Mouse (Mus musculus): ENCODE measurements around the gene Acy3. TPM values are rescaled to one million over a fixed set of nuclear protein-coding genes. Genes with fewer than 3 reads are reported as not detected.
A peak's percentile ranks its signal among the peaks of the same experiment; 100 is the strongest.
"Not testable (repeated sequence)": the region's sequence is repeated elsewhere in the genome, so short reads cannot be mapped to it uniquely, and the experiment has no call there.

Acy3 gene
- polyA plus RNA-seq, 1 experiment: not detected

DNA sequence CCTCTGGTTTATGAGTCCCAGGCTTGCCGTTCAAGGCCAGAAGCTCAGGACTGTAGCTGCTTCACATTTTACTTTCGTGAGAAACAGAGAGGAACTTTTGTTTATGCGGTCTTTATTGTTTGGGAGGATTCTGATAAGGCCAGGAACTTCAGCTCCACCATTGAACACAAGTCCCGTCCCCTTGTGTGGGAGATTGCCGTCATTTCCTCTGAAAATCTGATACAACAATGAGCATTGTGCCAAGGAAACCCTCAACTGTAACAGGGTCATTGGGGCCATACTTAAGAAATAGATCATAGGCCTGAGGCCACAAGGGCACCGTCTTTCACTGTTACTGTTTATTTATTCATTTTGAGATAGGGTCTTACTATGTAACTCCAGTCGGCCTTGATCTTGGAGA, 36.8 kb downstream of the Acy3 start:
- 76% methylated on average over 7 of the region's 7 CpGs for WGBS
- no peaks in the 10 kb centered on the region for H3K4me1 ChIP-seq (ENCODE audit: control insufficient read depth, insufficient read depth, low read length)
- H3K27ac ChIP-seq (ENCODE audit: insufficient read depth, low read depth, low read length): no peak overlapping the region
- H3K4me3 ChIP-seq (ENCODE audit: insufficient read depth, low read depth, low read length): no peak overlapping the region
- no peak for TF ChIP-seq CTCF (IDR thresholded peaks at IDR 0.05; ENCODE audit: insufficient read depth, low read depth, low read length)
- no peak for TF ChIP-seq POLR2A (IDR thresholded peaks at IDR 0.05; ENCODE audit: insufficient read depth, low read depth, low read length)

GRCm38 (mm10) chr19:4027576-4027975, 41.2 kb downstream of the Acy3 start:
- no peaks in the 10 kb centered on the region for H3K4me1 ChIP-seq (ENCODE audit: control insufficient read depth, insufficient read depth, low read length)
- H3K27ac ChIP-seq (ENCODE audit: insufficient read depth, low read depth, low read length): no peak overlapping the region
- TF ChIP-seq POLR2A (IDR thresholded peaks at IDR 0.05; ENCODE audit: insufficient read depth, low read depth, low read length) (no peak), CTCF (IDR thresholded peaks at IDR 0.05; ENCODE audit: insufficient read depth, low read depth, low read length) (no peak)
- H3K4me3 ChIP-seq (ENCODE audit: insufficient read depth, low read depth, low read length): no peak overlapping the region

GRCm38 (mm10) chr19:4032668-4033067, 46.3 kb downstream of the Acy3 start:
- H3K4me1 ChIP-seq (ENCODE audit: control insufficient read depth, insufficient read depth, low read length): peaks cover 9% of the 10 kb centered on the region
- WGBS: 66% methylated on average over 7 of the region's 7 CpGs
- H3K4me3 ChIP-seq (ENCODE audit: insufficient read depth, low read depth, low read length): no peak overlapping the region
- no peak for TF ChIP-seq POLR2A (IDR thresholded peaks at IDR 0.05; ENCODE audit: insufficient read depth, low read depth, low read length)
- no peak for TF ChIP-seq CTCF (IDR thresholded peaks at IDR 0.05; ENCODE audit: insufficient read depth, low read depth, low read length)
- H3K27ac ChIP-seq (ENCODE audit: insufficient read depth, low read depth, low read length): no peak overlapping the region

DNA sequence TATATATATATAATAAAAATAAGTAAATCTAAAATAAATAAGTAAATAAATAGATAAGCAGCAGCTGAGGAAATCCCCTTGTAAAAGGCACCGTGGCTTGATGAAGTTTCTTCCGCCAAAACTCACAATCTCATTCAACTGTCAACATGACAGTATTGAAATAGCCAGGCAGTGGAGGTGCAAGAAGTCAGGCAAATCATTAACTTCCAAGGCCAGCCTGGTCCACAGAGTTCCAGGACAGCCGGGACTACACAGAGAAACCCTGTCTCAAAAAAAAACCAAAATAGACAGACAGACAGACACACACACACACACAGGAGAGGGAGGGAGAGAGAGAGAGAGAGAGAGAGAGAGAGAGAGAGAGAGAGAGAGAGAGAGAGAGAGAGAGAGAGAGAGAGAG, 46.9 kb downstream of the Acy3 start:
- Histone ChIP-seq H3K4me1 (ENCODE audit: control insufficient read depth, insufficient read depth, low read length) (peaks cover 9% of the 10 kb centered on the region), H3K27ac (ENCODE audit: insufficient read depth, low read depth, low read length) (no peak overlapping the region), H3K4me3 (ENCODE audit: insufficient read depth, low read depth, low read length) (no peak overlapping the region)
- no peak for TF ChIP-seq POLR2A (IDR thresholded peaks at IDR 0.05; ENCODE audit: insufficient read depth, low read depth, low read length)
- TF ChIP-seq CTCF (IDR thresholded peaks at IDR 0.05; ENCODE audit: insufficient read depth, low read depth, low read length): no peak
- WGBS: 80% methylated on average over 3 of the region's 3 CpGs

DNA sequence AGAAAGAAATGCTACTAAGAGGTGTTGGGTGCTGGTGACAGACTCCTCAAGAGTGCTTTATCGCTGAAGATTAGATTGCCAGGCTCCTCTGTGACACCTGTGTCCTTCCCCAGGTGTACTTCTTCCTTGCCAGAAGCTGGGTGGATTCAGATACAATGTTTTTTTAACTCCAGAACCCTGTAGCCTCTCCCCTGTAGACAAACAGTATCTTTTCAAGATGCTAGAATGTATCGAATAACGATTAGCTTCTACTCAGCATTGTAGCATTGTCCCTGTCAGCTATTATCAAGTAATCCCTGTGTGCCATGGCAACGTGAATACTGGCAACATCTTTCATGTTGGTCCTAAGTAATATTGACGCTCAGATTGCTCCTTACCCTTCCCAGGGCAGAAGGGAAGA, 47.4 kb downstream of the Acy3 start:
- no peak overlapping the region for H3K27ac ChIP-seq (ENCODE audit: insufficient read depth, low read depth, low read length)
- no peak for TF ChIP-seq POLR2A (IDR thresholded peaks at IDR 0.05; ENCODE audit: insufficient read depth, low read depth, low read length)
- TF ChIP-seq CTCF (IDR thresholded peaks at IDR 0.05; ENCODE audit: insufficient read depth, low read depth, low read length): no peak
- WGBS: 49% methylated on average over 5 of the region's 5 CpGs
- H3K4me3 ChIP-seq (ENCODE audit: insufficient read depth, low read depth, low read length): no peak overlapping the region
- peaks cover 9% of the 10 kb centered on the region for H3K4me1 ChIP-seq (ENCODE audit: control insufficient read depth, insufficient read depth, low read length)

- no peak for TF ChIP-seq CTCF (IDR thresholded peaks at IDR 0.05; ENCODE audit: insufficient read depth, low read depth, low read length)
- no peak for TF ChIP-seq POLR2A (IDR thresholded peaks at IDR 0.05; ENCODE audit: insufficient read depth, low read depth, low read length)
- WGBS: 83% methylated on average over 12 of the region's 12 CpGs
- Histone ChIP-seq H3K27ac (ENCODE audit: insufficient read depth, low read depth, low read length) (no peak overlapping the region), H3K4me1 (ENCODE audit: control insufficient read depth, insufficient read depth, low read length) (peaks cover 9% of the 10 kb centered on the region), H3K4me3 (ENCODE audit: insufficient read depth, low read depth, low read length) (no peak overlapping the region)
These were observed 50.1 kb downstream of the Acy3 start for GRCm38 (mm10) chr19:4036327-4037045.

- not testable (repeated sequence) for H3K4me1 ChIP-seq (ENCODE audit: control insufficient read depth, insufficient read depth, low read length)
- 20% methylated on average over 7 of the region's 8 CpGs for WGBS
- peak overlapping the region; percentile 71 for H3K27ac ChIP-seq (ENCODE audit: insufficient read depth, low read depth, low read length)
- H3K4me3 ChIP-seq (ENCODE audit: insufficient read depth, low read depth, low read length): peak overlapping the region; percentile 85
These were observed 50.9 kb downstream of the Acy3 start for GRCm38 (mm10) chr19:4037154-4037787.

DNA sequence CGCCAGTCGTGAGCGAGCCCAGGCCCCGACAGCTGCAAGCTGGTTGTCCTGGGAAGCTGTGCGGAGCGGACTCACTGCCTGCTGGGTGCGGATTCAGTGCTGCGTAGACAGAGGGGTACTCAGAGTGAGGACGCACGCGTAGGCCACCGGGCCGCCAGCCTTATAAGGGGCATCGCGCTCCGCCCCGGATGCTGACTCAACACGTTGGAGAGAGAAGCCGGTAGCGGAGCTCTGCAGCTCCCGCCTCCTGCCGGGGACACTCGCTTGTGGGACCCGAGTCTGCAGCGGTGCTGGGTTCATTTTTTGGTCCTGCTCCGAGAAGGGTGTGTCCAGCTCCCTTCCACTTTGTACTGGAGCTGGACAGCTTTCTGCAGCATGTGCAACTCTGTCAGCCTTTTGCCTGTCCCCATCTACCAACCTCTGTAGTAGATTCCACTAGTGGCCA, 51.4 kb downstream of the Acy3 start, which contains the start of gene Gstp1:
TSS of gene Gstp1 (minus strand) at position 198 of the 445 bp plus-strand sequence.
- under 1% methylated on average over 26 of the region's 26 CpGs for WGBS
- Histone ChIP-seq H3K4me3 (ENCODE audit: insufficient read depth, low read depth, low read length) (peak within 1 kb of the TSS; percentile 85), H3K4me1 (ENCODE audit: control insufficient read depth, insufficient read depth, low read length) (peaks cover 9% of the 10 kb centered on the region), H3K27ac (ENCODE audit: insufficient read depth, low read depth, low read length) (peak within 1 kb of the TSS; percentile 71)
- TF ChIP-seq CTCF (IDR thresholded peaks at IDR 0.05; ENCODE audit: insufficient read depth, low read depth, low read length): no peak
- TF ChIP-seq POLR2A (IDR thresholded peaks at IDR 0.05; ENCODE audit: insufficient read depth, low read depth, low read length): peak; percentile 67

Other genes starting within 250 kb of the Acy3 start
- gene Kmt5b, start 219.1 kb upstream of the Acy3 start, polyA plus RNA-seq (2012; ENCODE audit: insufficient read depth, insufficient read length, low replicate concordance, missing spikeins): 90.0 TPM in 1 of 2 replicates, not detected in the other
- gene Chka, start 134.8 kb upstream of the Acy3 start, polyA plus RNA-seq (2012; ENCODE audit: insufficient read depth, insufficient read length, low replicate concordance, missing spikeins): not detected in 2 replicates
- not detected in 2 replicates for gene Tcirg1, start 79.4 kb upstream of the Acy3 start, polyA plus RNA-seq (2012; ENCODE audit: insufficient read depth, insufficient read length, low replicate concordance, missing spikeins)
- not detected in 2 replicates for gene Ndufs8, start 73.8 kb upstream of the Acy3 start, polyA plus RNA-seq (2012; ENCODE audit: insufficient read depth, insufficient read length, low replicate concordance, missing spikeins)
- gene Aldh3b1, start 56.8 kb upstream of the Acy3 start, polyA plus RNA-seq (2012; ENCODE audit: insufficient read depth, insufficient read length, low replicate concordance, missing spikeins): not detected in 2 replicates
- gene Unc93b1, start 51.4 kb upstream of the Acy3 start, polyA plus RNA-seq (2012; ENCODE audit: insufficient read depth, insufficient read length, low replicate concordance, missing spikeins): not detected in 2 replicates
- not detected in 2 replicates for gene Aldh3b3, start 27.9 kb upstream of the Acy3 start, polyA plus RNA-seq (2012; ENCODE audit: insufficient read depth, insufficient read length, low replicate concordance, missing spikeins)
- gene Aldh3b2, start 14.2 kb upstream of the Acy3 start, polyA plus RNA-seq (2012; ENCODE audit: insufficient read depth, insufficient read length, low replicate concordance, missing spikeins): not detected in 2 replicates
- gene Tbx10, start 6.2 kb downstream of the Acy3 start, polyA plus RNA-seq (2012; ENCODE audit: insufficient read depth, insufficient read length, low replicate concordance, missing spikeins): not detected in 2 replicates
- not detected in 2 replicates for gene Nudt8, start 14.0 kb downstream of the Acy3 start, polyA plus RNA-seq (2012; ENCODE audit: insufficient read depth, insufficient read length, low replicate concordance, missing spikeins)
- not detected in 2 replicates for gene Gm49405, start 14.1 kb downstream of the Acy3 start, polyA plus RNA-seq (2012; ENCODE audit: insufficient read depth, insufficient read length, low replicate concordance, missing spikeins)
- not detected in 2 replicates for gene Doc2g, start 16.7 kb downstream of the Acy3 start, polyA plus RNA-seq (2012; ENCODE audit: insufficient read depth, insufficient read length, low replicate concordance, missing spikeins)
- gene Ndufv1, start 26.2 kb downstream of the Acy3 start, polyA plus RNA-seq (2012; ENCODE audit: insufficient read depth, insufficient read length, low replicate concordance, missing spikeins): 777 TPM in 1 of 2 replicates, not detected in the other
- not detected in 2 replicates for gene Gstp1, start 51.4 kb downstream of the Acy3 start, polyA plus RNA-seq (2012; ENCODE audit: insufficient read depth, insufficient read length, low replicate concordance, missing spikeins)
- not detected in 2 replicates for gene Gstp2, start 59.5 kb downstream of the Acy3 start, polyA plus RNA-seq (2012; ENCODE audit: insufficient read depth, insufficient read length, low replicate concordance, missing spikeins)
- not detected in 2 replicates for gene Gstp3, start 73.0 kb downstream of the Acy3 start, polyA plus RNA-seq (2012; ENCODE audit: insufficient read depth, insufficient read length, low replicate concordance, missing spikeins)
- gene Cabp2, start 95.0 kb downstream of the Acy3 start, polyA plus RNA-seq (2012; ENCODE audit: insufficient read depth, insufficient read length, low replicate concordance, missing spikeins): not detected in 2 replicates
- gene Cdk2ap2, start 110.6 kb downstream of the Acy3 start, polyA plus RNA-seq (2012; ENCODE audit: insufficient read depth, insufficient read length, low replicate concordance, missing spikeins): not detected in 2 replicates
- not detected in 2 replicates for gene Pitpnm1, start 113.4 kb downstream of the Acy3 start, polyA plus RNA-seq (2012; ENCODE audit: insufficient read depth, insufficient read length, low replicate concordance, missing spikeins)
- gene Aip, start 139.3 kb downstream of the Acy3 start, polyA plus RNA-seq (2012; ENCODE audit: insufficient read depth, insufficient read length, low replicate concordance, missing spikeins): not detected in 2 replicates
- not detected in 2 replicates for gene Gpr152, start 153.2 kb downstream of the Acy3 start, polyA plus RNA-seq (2012; ENCODE audit: insufficient read depth, insufficient read length, low replicate concordance, missing spikeins)
- gene Cabp4, start 157.5 kb downstream of the Acy3 start, polyA plus RNA-seq (2012; ENCODE audit: insufficient read depth, insufficient read length, low replicate concordance, missing spikeins): not detected in 2 replicates
- not detected in 2 replicates for gene Coro1b, start 162.0 kb downstream of the Acy3 start, polyA plus RNA-seq (2012; ENCODE audit: insufficient read depth, insufficient read length, low replicate concordance, missing spikeins)
- 485 TPM in 1 of 2 replicates, not detected in the other for gene Ptprcap, start 167.0 kb downstream of the Acy3 start, polyA plus RNA-seq (2012; ENCODE audit: insufficient read depth, insufficient read length, low replicate concordance, missing spikeins)
- not detected in 2 replicates for gene Rps6kb2, start 176.8 kb downstream of the Acy3 start, polyA plus RNA-seq (2012; ENCODE audit: insufficient read depth, insufficient read length, low replicate concordance, missing spikeins)
- gene Carns1, start 188.9 kb downstream of the Acy3 start, polyA plus RNA-seq (2012; ENCODE audit: insufficient read depth, insufficient read length, low replicate concordance, missing spikeins): not detected in 2 replicates
- 247 TPM in 1 of 2 replicates, not detected in the other for gene Tbc1d10c, start 204.7 kb downstream of the Acy3 start, polyA plus RNA-seq (2012; ENCODE audit: insufficient read depth, insufficient read length, low replicate concordance, missing spikeins)
- gene Ppp1ca, start 205.5 kb downstream of the Acy3 start, polyA plus RNA-seq (2012; ENCODE audit: insufficient read depth, insufficient read length, low replicate concordance, missing spikeins): 405 and 768 TPM in 2 replicates
- gene Rad9a, start 215.1 kb downstream of the Acy3 start, polyA plus RNA-seq (2012; ENCODE audit: insufficient read depth, insufficient read length, low replicate concordance, missing spikeins): not detected in 2 replicates
- gene Clcf1, start 227.7 kb downstream of the Acy3 start, polyA plus RNA-seq (2012; ENCODE audit: insufficient read depth, insufficient read length, low replicate concordance, missing spikeins): not detected in 2 replicates
- gene AC109138.7, start 227.8 kb downstream of the Acy3 start, polyA plus RNA-seq (2012; ENCODE audit: insufficient read depth, insufficient read length, low replicate concordance, missing spikeins): not detected in 2 replicates
- gene Pold4, start 245.3 kb downstream of the Acy3 start, polyA plus RNA-seq (2012; ENCODE audit: insufficient read depth, insufficient read length, low replicate concordance, missing spikeins): not detected in 2 replicates